Mouse (Mus musculus): Measurements from ENCODE around the gene Elmsan1.

The Elmsan1 gene

DNA sequence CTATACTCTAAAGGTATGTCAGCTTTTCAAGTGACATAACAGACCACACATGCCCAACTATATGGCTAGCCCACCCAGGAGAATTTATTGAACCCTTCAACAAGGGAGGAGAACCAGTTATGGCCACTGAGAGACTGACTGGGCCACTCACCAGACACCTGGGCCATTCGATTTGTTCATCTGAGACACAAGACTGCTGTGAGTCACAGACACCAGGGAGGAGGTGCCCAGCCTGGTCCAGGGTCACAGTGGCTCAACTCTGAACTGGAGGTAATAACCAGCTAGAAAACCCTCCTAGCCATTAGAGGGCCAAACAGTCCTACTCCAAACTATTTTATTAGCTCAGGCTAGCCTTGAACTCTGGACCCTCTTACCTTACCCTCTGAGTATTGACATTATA, 40.6 kb downstream of the Elmsan1 start:
- in situ Hi-C loops (cut with MboI, MseI), result loop anchor here (10.0 to 25.0 kb wide), 2 partner anchors 1097 to 1284 kb away; partner anchors contain the start of genes Fos and Mlh3

DNA sequence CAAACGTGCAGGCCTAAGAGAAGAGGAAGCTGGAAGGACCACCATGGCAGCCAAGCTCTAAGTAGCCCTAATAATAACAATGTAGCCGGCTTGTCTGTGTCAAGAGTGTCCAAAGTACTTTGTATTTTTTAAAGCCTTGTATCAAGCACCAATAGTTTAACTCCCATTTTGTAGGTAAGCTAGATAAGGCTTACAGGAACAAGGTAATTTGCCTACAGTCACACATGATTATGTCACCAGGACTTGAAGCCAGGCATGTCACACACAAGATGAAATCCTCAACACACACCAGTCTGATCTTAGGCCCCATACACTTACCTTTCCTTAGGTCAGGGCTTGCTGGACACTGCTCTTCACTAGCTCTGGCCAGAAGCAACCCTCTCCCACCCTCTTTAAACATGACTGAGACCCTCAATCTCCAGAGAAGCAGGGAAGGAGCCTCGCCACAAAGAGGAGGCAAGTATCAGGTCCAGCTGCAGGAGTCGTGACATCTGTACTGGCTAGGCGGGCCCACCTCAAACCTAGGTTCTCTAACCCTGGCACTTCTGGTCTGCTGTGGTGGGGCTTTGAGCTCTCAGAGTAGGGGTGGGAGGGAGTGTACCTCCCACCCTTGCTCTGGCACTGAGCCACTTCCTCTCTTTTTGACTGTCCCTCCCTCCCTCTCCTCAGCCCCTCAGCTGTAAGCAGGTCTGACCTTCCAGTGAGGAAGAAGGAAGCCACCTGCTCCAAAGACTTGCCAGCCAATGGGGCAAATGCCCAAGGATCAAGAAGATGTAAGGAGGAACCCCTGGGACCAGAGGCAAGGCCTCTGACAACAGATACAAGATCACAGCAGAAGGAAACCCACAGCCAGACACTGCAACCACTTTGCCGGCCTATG, 41.6 kb downstream of the Elmsan1 start:
- in situ Hi-C loops (cut with MboI, MseI), result loop anchor here (10.0 to 25.0 kb wide), 2 partner anchors 1098 to 1285 kb away; partner anchors contain the start of genes Fos and Mlh3

GRCm38 (mm10) chr12:84176126-84176769, 42.4 kb downstream of the Elmsan1 start:
- in situ Hi-C loops (cut with MboI, MseI), result loop anchor here (10.0 to 25.0 kb wide), 2 partner anchors 1099 to 1286 kb away; partner anchors contain the start of genes Fos and Mlh3

GRCm38 (mm10) chr12:84175659-84176061, 43.0 kb downstream of the Elmsan1 start:
- in situ Hi-C loops (cut with MboI, MseI), result loop anchor here (10.0 to 25.0 kb wide), 2 partner anchors 1099 to 1287 kb away; partner anchors contain the start of genes Fos and Mlh3

GRCm38 (mm10) chr12:84174871-84175270, 43.8 kb downstream of the Elmsan1 start:
- in situ Hi-C loops (cut with MboI, MseI), result loop anchor here (10.0 to 25.0 kb wide), 2 partner anchors 1100 to 1287 kb away; partner anchors contain the start of genes Fos and Mlh3

DNA sequence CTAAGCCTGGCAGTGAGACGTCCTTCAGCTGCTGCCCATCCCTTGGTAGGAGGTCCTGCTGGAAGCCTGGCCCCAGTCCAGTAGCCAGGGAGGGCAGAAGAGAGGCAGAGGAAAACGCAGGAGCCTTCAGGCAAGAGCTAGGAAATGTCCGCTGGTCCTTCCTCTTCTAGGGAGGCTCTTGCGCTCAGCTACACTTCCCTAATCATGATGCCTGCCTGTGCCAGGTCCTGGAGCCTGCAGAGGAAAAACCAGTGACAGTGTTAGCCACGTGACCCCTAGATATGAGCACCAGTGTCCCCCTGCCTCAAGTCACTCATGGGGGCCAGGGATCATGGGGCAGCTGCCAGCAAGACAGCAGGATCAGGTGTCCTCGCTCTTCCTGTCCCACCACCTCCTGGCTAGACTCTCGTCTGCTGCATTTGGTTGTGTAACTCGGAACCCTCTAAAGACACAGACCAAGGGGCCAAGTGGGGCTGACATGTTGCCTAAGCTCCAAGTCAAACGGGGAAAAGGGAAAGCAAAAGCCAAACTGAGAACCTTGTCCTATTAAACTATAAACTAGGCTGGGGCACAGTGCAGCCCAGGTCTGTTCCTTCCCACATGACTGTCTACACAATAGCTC, 44.4 kb downstream of the Elmsan1 start:
- in situ Hi-C loops (cut with MboI, MseI), result loop anchor here (10.0 kb wide), 1 partner anchor 1100 kb away; the partner anchor contains the start of gene Mlh3

- in situ Hi-C loops (cut with MboI, MseI), result loop anchor here (10.0 kb wide), 1 partner anchor 1101 kb away; the partner anchor contains the start of gene Mlh3
Observed at GRCm38 (mm10) chr12:84173309-84173915, 45.3 kb downstream of the Elmsan1 start.

- in situ Hi-C loops (cut with MboI, MseI), result loop anchor here (10.0 kb wide), 1 partner anchor 1102 kb away; the partner anchor contains the start of gene Mlh3
Observed at GRCm38 (mm10) chr12:84172862-84173261, 45.8 kb downstream of the Elmsan1 start.

DNA sequence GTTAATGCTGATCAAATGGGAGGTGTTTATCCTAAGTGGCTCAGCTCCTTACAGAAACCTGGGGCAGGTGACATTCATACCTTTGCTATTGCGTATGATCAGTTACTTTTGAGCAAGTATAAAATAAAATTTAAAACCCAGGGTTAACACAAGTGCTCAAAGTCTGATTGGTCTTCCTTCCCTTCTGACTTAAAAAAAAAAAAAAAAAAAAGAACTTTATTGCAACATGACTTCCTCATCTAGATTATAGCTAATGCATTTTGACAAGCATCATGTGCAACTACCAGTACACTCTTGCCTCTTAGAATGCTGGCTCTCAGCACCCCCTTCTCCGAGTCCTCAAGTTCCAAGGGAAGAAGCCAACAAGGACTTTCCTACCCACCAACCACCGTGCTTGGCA, 46.5 kb downstream of the Elmsan1 start:
- in situ Hi-C loops (cut with MboI, MseI), result loop anchor here (10.0 kb wide), 1 partner anchor 1103 kb away; the partner anchor contains the start of gene Mlh3

- in situ Hi-C loops (cut with MboI, MseI), result loop anchor here (10.0 kb wide), 1 partner anchor 1104 kb away; the partner anchor contains the start of gene Mlh3
Observed at GRCm38 (mm10) chr12:84170610-84171009, 48.1 kb downstream of the Elmsan1 start.

- in situ Hi-C loops (cut with MboI, MseI), result no loop called here
Observed at GRCm38 (mm10) chr12:84165631-84166373, 52.9 kb downstream of the Elmsan1 start.

- in situ Hi-C loops (cut with MboI, MseI), result loop anchor here (5.0 kb wide), 1 partner anchor 89 kb away; no protein-coding TSS in a partner anchor
Observed at GRCm38 (mm10) chr12:84163586-84164110, 55.0 kb downstream of the Elmsan1 start.

- in situ Hi-C loops (cut with MboI, MseI), result loop anchor here (5.0 kb wide), 1 partner anchor 89 kb away; no protein-coding TSS in a partner anchor
Observed at GRCm38 (mm10) chr12:84163133-84163532, 55.5 kb downstream of the Elmsan1 start.

- in situ Hi-C loops (cut with MboI, MseI), result loop anchor here (5.0 kb wide), 1 partner anchor 90 kb away; no protein-coding TSS in a partner anchor
Observed at GRCm38 (mm10) chr12:84161616-84162433, 56.9 kb downstream of the Elmsan1 start.

DNA sequence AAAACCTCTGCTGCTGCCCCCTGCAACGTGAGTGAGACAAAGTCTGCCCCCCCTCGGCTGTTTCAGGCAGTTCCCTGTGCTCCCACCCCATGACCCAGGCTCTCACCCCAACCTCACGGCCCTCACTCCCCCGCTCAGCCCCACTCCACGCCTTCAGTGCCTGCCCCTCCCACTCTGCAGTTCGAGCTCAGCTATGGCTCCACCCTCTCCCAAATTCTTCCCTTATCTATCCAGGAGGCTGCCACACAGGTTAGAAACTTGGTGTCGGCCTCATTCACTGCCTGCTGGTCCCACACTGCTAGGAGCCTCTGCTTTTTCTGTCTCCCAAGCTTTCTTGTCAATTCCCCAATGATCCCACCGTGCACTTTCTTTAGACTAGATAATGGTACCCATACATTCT, 57.6 kb downstream of the Elmsan1 start:
- in situ Hi-C loops (cut with MboI, MseI), result loop anchor here (5.0 kb wide), 1 partner anchor 91 kb away; no protein-coding TSS in a partner anchor

GRCm38 (mm10) chr12:84160491-84160890, 58.2 kb downstream of the Elmsan1 start:
- in situ Hi-C loops (cut with MboI, MseI), result loop anchor here (5.0 kb wide), 1 partner anchor 92 kb away; no protein-coding TSS in a partner anchor

DNA sequence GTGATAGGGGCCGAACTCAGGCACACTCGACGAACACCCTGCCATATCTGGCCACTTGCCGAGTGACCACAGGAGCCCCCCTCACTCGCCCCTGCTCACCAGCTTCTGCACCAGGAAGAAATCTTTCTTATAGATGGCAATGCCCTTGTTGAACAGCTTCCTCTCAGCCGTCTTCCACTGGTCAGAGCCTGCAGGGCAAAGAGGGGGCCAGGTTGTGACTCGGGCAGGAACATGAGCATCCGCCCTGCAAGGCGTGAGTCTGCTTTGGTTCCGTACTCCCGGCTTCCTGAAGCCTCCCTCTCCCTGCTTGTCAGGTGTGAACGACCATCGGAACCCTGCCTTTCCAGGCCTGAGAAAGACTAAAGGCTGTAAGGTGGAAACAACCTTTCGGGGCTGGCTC, 60.5 kb downstream of the Elmsan1 start:
- in situ Hi-C loops (cut with MboI, MseI), result no loop called here

GRCm38 (mm10) chr12:84156210-84156609, 62.5 kb downstream of the Elmsan1 start:
- in situ Hi-C loops (cut with MboI, MseI), result no loop called here

DNA sequence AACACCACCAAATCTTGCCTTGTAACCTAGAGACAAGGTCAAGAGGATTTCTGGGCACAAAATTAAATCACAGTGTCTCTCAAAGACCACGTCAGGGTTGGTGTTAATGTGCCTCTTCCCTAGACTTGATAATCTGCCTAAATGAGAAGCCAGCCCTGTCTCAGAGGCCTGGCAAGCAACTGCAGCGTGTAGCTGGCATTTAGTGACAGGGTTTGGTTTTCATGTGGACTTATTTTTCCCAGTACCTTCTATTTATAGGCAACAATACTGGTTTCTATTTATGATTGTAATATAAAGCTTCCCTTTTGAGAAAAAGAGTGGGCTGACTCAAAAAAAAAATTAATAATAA, 63.2 kb downstream of the Elmsan1 start:
- in situ Hi-C loops (cut with MboI, MseI), result no loop called here

All from T-helper 2 cell (primary cell).